Mouse (Mus musculus) kidney, embryonic 14.5 days (tissue): ENCODE data around the gene Erich6. TPM values are rescaled to one million over a fixed set of nuclear protein-coding genes. Genes with fewer than 3 reads are reported as not detected.
A peak's percentile ranks its signal among the peaks of the same experiment; 100 is the strongest.

Source experiments
- ATAC-seq: fragments of 200-750 bp; cut with Nextera tagmentation; 2 replicates; pipeline ENCODE4 v1.8.0; 2017; ENCODE audit warnings: moderate number of reproducible peaks, mild to moderate bottlenecking, moderate TSS enrichment, moderate library complexity; ENCODE audit not compliant: low FRiP score, low TSS enrichment
- H3K27ac ChIP-seq: fragments of 300-500 bp; sonication (generic); 2 replicates; pipeline ENCODE4 v1.5.1; 2014; ENCODE audit warnings: low read depth, mild to moderate bottlenecking, low read length, moderate library complexity, mixed read lengths
- H3K27me3 ChIP-seq: fragments of 300-500 bp; sonication (generic); 2 replicates; pipeline ENCODE4 v1.6.1; 2014; ENCODE audit warnings: mild to moderate bottlenecking, low read length; ENCODE audit not compliant: control insufficient read depth, insufficient read depth
- H3K36me3 ChIP-seq: fragments of 300-500 bp; sonication (generic); 2 replicates; pipeline ENCODE4 v1.6.1; 2014; ENCODE audit warnings: low read length, mixed read lengths; ENCODE audit not compliant: control insufficient read depth, insufficient read depth
- H3K4me1 ChIP-seq: fragments of 300-500 bp; sonication (generic); 2 replicates; pipeline ENCODE4 v1.6.1; 2014; ENCODE audit warnings: low read length, mixed read lengths; ENCODE audit not compliant: control insufficient read depth, insufficient read depth
- H3K4me2 ChIP-seq: fragments of 300-500 bp; sonication (generic); replicated peaks from 2 replicates; pipeline ENCODE4 v1.6.1; 2014; ENCODE audit warnings: low read depth, mild to moderate bottlenecking, low read length
- H3K4me3 ChIP-seq: fragments of 300-500 bp; sonication (generic); 2 replicates; pipeline ENCODE4 v1.5.1; 2014; ENCODE audit warnings: mild to moderate bottlenecking, low read length
- H3K9ac ChIP-seq: fragments of 300-500 bp; sonication (generic); 2 replicates; pipeline ENCODE4 v1.6.1; 2014; ENCODE audit warnings: low read depth, mild to moderate bottlenecking, low read length, moderate library complexity
- H3K9me3 ChIP-seq: fragments of 300-500 bp; sonication (generic); 2 replicates; pipeline ENCODE4 v1.6.1; 2016; ENCODE audit warnings: low read length; ENCODE audit not compliant: control insufficient read depth
- WGBS: fragments of 180-500 bp; shearing (Covaris S2); extraction: QIAGEN DNeasy Blood & Tissue Kit; methylation state at CpG from one replicate; pipeline ENCODE4 v1.1.7; 2014; 5-methylcytosine and 5-hydroxymethylcytosine counted together
- polyA plus RNA-seq: library from polyadenylated mRNA; unstranded; fragments of >200 nt; fragmentation: Nextera tagmentation; extraction: Ambion mirVana; gene quantifications from 2 replicates; pipeline ENCODE4 v1.2.1, GENCODE M21; 2014

Gene Erich6
- polyA plus RNA-seq, 1 experiment from 2014 or later = not detected

DNA sequence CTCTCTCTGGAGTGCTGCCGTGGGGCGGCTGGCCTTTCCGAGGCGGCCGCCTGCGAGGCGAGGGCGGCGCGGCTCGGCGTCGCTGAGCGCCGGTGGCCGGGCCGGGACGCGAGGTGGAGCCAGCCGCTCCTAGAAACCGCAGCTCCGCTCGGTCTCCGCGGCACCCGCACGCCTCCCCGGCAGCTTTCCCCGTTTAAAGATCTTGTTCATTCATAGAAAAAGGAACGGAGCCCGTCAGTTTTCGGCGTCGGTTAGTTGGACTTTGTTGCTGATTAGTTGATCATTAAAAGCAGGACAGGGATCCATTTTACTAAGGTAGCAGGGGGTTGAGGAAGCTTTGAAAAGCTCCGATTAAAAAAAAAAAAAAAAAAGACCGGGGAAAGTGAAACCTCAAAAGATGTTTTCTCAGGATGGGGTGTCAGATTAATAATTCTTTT is 59.9 kb downstream of the Erich6 start:
- Histone ChIP-seq H3K4me3 (peak overlapping the region; percentile 91), H3K27ac (peak overlapping the region; percentile 99), H3K4me2 (peak overlapping the region; percentile 55), H3K9me3 (no peaks in the 10 kb centered on the region), H3K9ac (peak overlapping the region; percentile 99), H3K36me3 (peaks cover 8% of the 10 kb centered on the region; the same call in 1 of the 2 replicates), H3K4me1 (no peaks in the 10 kb centered on the region), H3K27me3 (no peaks in the 10 kb centered on the region)
- peak; percentile 86; the same call in 1 of the 2 replicates for ATAC-seq
- under 1% methylated on average over 36 of the region's 36 CpGs for WGBS

- H3K36me3 ChIP-seq = peaks cover 8% of the 10 kb centered on the region; the same call in 1 of the 2 replicates
- H3K4me3 ChIP-seq = peak within 1 kb of the TSS; percentile 91
- peak within 1 kb of the TSS; percentile 99 for H3K9ac ChIP-seq
- no peaks in the 10 kb centered on the region for H3K9me3 ChIP-seq
- no peaks in the 10 kb centered on the region for H3K27me3 ChIP-seq
- peak within 1 kb of the TSS; percentile 55 for H3K4me2 ChIP-seq
- H3K27ac ChIP-seq = peak within 1 kb of the TSS; percentile 99
- H3K4me1 ChIP-seq = no peaks in the 10 kb centered on the region
- ATAC-seq = peak; percentile 93
- WGBS = 2% methylated on average over 59 of the region's 59 CpGs
Measured at GRCm38 (mm10) chr3:58576137-58577066, 60.6 kb downstream of the Erich6 start, which contains the start of gene Selenot. Selenot (plus strand) TSS chr3:58576636.

DNA sequence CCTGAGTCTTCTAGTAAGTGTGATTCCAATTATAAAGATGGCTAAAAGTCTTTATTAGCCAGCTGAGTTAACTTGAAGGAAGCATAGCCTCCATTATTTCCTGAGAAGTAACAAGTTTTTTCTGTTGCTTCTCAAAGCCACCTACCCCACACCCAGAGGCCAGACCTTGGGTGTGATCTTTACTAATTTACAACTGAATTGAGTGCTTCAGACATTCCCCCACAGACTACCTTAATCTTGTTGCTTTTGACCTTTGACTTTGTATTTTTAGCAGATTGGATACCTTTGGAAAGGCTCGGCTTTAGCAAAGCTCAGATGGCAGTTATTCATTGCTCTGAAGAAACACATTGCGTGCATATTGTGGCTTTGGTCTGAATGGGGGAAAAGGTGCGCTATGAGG is 66.2 kb downstream of the Erich6 start:
- Histone ChIP-seq H3K4me2 (no peak overlapping the region), H3K27ac (no peak overlapping the region), H3K4me3 (no peak overlapping the region), H3K9ac (no peak overlapping the region), H3K9me3 (no peaks in the 10 kb centered on the region), H3K4me1 (no peaks in the 10 kb centered on the region), H3K36me3 (no peaks in the 10 kb centered on the region), H3K27me3 (no peaks in the 10 kb centered on the region)
- no peak for ATAC-seq
- 78% methylated on average over 3 of the region's 3 CpGs for WGBS

Other genes with a start within 250 kb of the Erich6 start
- gene Tsc22d2, start 222.5 kb downstream of the Erich6 start, polyA plus RNA-seq = 16.1 and 17.9 TPM in 2 replicates
- 71.1 and 72.0 TPM in 2 replicates for gene Eif2a, start 111.4 kb downstream of the Erich6 start, polyA plus RNA-seq
- 99.5 and 130 TPM in 2 replicates for gene Serp1, start 111.3 kb downstream of the Erich6 start, polyA plus RNA-seq
- gene Selenot, start 60.6 kb downstream of the Erich6 start, polyA plus RNA-seq = 30.6 and 31.5 TPM in 2 replicates
- gene Siah2, start 55.2 kb upstream of the Erich6 start, polyA plus RNA-seq = 4.6 and 5.5 TPM in 2 replicates
- gene Mindy4b-ps, start 185.1 kb upstream of the Erich6 start, polyA plus RNA-seq = not detected in 2 replicates
- gene Clrn1, start 248.1 kb upstream of the Erich6 start, polyA plus RNA-seq = 6.5 and 7.2 TPM in 2 replicates